Mouse (Mus musculus) stomach, postnatal 0 days (tissue): ENCODE results near the gene Gm6096. TPM values are rescaled to one million over a fixed set of nuclear protein-coding genes. Genes with fewer than 3 reads are reported as not detected.

Experiments
- ATAC-seq: fragments of 200-750 bp; cut with Nextera tagmentation; 2 replicates; pipeline ENCODE4 v1.8.0; 2017; ENCODE audit not compliant: low FRiP score, low TSS enrichment
- DNase-seq: peaks from one replicate; pipeline ENCODE4 v3.0.0-alpha.2; 2016; ENCODE audit warnings: low spot score
- H3K27ac ChIP-seq: fragments of 300-500 bp; sonication (generic); replicated peaks from 2 replicates; pipeline ENCODE4 v1.5.1; 2014; ENCODE audit warnings: mild to moderate bottlenecking, control low read depth
- H3K27me3 ChIP-seq: fragments of 300-500 bp; sonication (generic); 2 replicates; pipeline ENCODE4 v1.6.1; 2014; ENCODE audit warnings: low read length; ENCODE audit not compliant: control insufficient read depth, insufficient read depth
- H3K36me3 ChIP-seq: fragments of 300-500 bp; sonication (generic); 2 replicates; pipeline ENCODE4 v1.6.1; 2014; ENCODE audit warnings: low read length, mixed read lengths; ENCODE audit not compliant: control insufficient read depth, insufficient read depth
- H3K4me1 ChIP-seq: fragments of 300-500 bp; sonication (generic); replicated peaks from 2 replicates; pipeline ENCODE4 v1.6.1; 2014; ENCODE audit warnings: antibody characterized with exemption; ENCODE audit not compliant: control insufficient read depth, insufficient read depth
- H3K4me2 ChIP-seq: fragments of 300-500 bp; sonication (generic); replicated peaks from 2 replicates; pipeline ENCODE4 v1.6.1; 2014; ENCODE audit warnings: low read depth, mild to moderate bottlenecking, control low read depth, moderate library complexity
- H3K4me3 ChIP-seq: fragments of 300-500 bp; sonication (generic); 2 replicates; pipeline ENCODE4 v1.5.1; 2014; ENCODE audit warnings: low read depth, low read length, control low read depth
- H3K9ac ChIP-seq: fragments of 300-500 bp; sonication (generic); 2 replicates; pipeline ENCODE4 v1.6.1; 2014; ENCODE audit warnings: mild to moderate bottlenecking, low read length, control low read depth, mixed read lengths
- H3K9me3 ChIP-seq: fragments of 300-500 bp; sonication (generic); 2 replicates; pipeline ENCODE4 v1.6.1; 2016; ENCODE audit warnings: low read length; ENCODE audit not compliant: control insufficient read depth
- CTCF ChIP-seq: IDR thresholded peaks from 2 replicates; pipeline ENCODE4 v1.5.1; 2016; ENCODE audit warnings: antibody characterized with exemption, low read depth, mild to moderate bottlenecking, moderate library complexity
- EP300 ChIP-seq: optimal IDR thresholded peaks from 2 replicates; pipeline ENCODE3; 2016; ENCODE audit warnings: antibody characterized with exemption
- WGBS: fragments of 180-500 bp; shearing (Covaris S2); extraction: QIAGEN DNeasy Blood & Tissue Kit; methylation state at CpG from one replicate; pipeline ENCODE4 v1.1.7; 2014; 5-methylcytosine and 5-hydroxymethylcytosine counted together
- polyA plus RNA-seq: library from polyadenylated mRNA; unstranded; fragments of >200 nt; fragmentation: Nextera tagmentation; extraction: Ambion mirVana; gene quantifications from 2 replicates; pipeline ENCODE4 v1.2.1, GENCODE M21; 2015

Gene Gm6096
- polyA plus RNA-seq, 1 experiment from 2014 or later = not detected

- H3K27ac ChIP-seq = no peak overlapping the region
- TF ChIP-seq CTCF = no peak
- no peak for TF ChIP-seq EP300
- peaks cover 3% of the 10 kb centered on the region; the same call in 1 of the 2 replicates for H3K36me3 ChIP-seq
- ATAC-seq = no peak
- H3K4me2 ChIP-seq = no peak overlapping the region
- H3K9ac ChIP-seq = no peak overlapping the region
- H3K9me3 ChIP-seq = no peaks in the 10 kb centered on the region
- no peak overlapping the region for H3K4me3 ChIP-seq
- DNase-seq = no peak
- WGBS = 90% methylated on average over 3 of the region's 3 CpGs
- H3K27me3 ChIP-seq = no peaks in the 10 kb centered on the region
- no peaks in the 10 kb centered on the region for H3K4me1 ChIP-seq
Observed at GRCm38 (mm10) chr7:34276066-34276465, 25.2 kb downstream of the Gm6096 start.

GRCm38 (mm10) chr7:34277656-34278055, 26.8 kb downstream of the Gm6096 start:
- ATAC-seq = no peak
- H3K4me2 ChIP-seq = no peak overlapping the region
- no peak overlapping the region for H3K4me3 ChIP-seq
- no peaks in the 10 kb centered on the region for H3K9me3 ChIP-seq
- H3K27me3 ChIP-seq = no peaks in the 10 kb centered on the region
- DNase-seq = no peak
- H3K9ac ChIP-seq = no peak overlapping the region
- H3K36me3 ChIP-seq = peaks cover 3% of the 10 kb centered on the region; the same call in 1 of the 2 replicates
- no peaks in the 10 kb centered on the region for H3K4me1 ChIP-seq
- WGBS = 93% methylated on average over 2 of the region's 2 CpGs
- TF ChIP-seq CTCF = no peak
- TF ChIP-seq EP300 = no peak
- no peak overlapping the region for H3K27ac ChIP-seq

- Histone ChIP-seq H3K27me3 (no peaks in the 10 kb centered on the region), H3K36me3 (no peaks in the 10 kb centered on the region)
- TF ChIP-seq CTCF (no peak), EP300 (no peak)
Observed at GRCm38 (mm10) chr7:34290450-34291151, 39.8 kb downstream of the Gm6096 start.

GRCm38 (mm10) chr7:34291265-34291664, 40.4 kb downstream of the Gm6096 start:
- Histone ChIP-seq H3K4me3 (no peak overlapping the region), H3K9ac (no peak overlapping the region), H3K27me3 (no peaks in the 10 kb centered on the region), H3K4me1 (no peaks in the 10 kb centered on the region), H3K9me3 (no peaks in the 10 kb centered on the region), H3K36me3 (no peaks in the 10 kb centered on the region), H3K4me2 (no peak overlapping the region), H3K27ac (peak overlapping the region; percentile 37)
- no peak for DNase-seq
- ATAC-seq = peak; percentile 27; the same call in 1 of the 2 replicates
- TF ChIP-seq EP300 (no peak), CTCF (no peak)
- 44% methylated on average over 1 of the region's 1 CpGs for WGBS

More at GRCm38 (mm10) chr7:34290450-34291151, 39.8 kb downstream of the Gm6096 start:
- H3K27ac ChIP-seq = peak overlapping the region; percentile 37
- no peak overlapping the region for H3K9ac ChIP-seq
- H3K4me3 ChIP-seq = no peak overlapping the region
- ATAC-seq = peak; percentile 90
- H3K4me2 ChIP-seq = no peak overlapping the region
- no peaks in the 10 kb centered on the region for H3K9me3 ChIP-seq
- DNase-seq = peak; percentile 74
- H3K4me1 ChIP-seq = no peaks in the 10 kb centered on the region

- ATAC-seq (no peak), DNase-seq (no peak)
- no peaks in the 10 kb centered on the region for H3K9me3 ChIP-seq
- no peak overlapping the region for H3K27ac ChIP-seq
- H3K36me3 ChIP-seq = no peaks in the 10 kb centered on the region
- no peaks in the 10 kb centered on the region for H3K27me3 ChIP-seq
- no peak overlapping the region for H3K4me2 ChIP-seq
- TF ChIP-seq EP300 (no peak), CTCF (no peak)
- no peaks in the 10 kb centered on the region for H3K4me1 ChIP-seq
- WGBS = 76% methylated on average over 2 of the region's 2 CpGs
- no peak overlapping the region for H3K9ac ChIP-seq
- H3K4me3 ChIP-seq = no peak overlapping the region
Observed at GRCm38 (mm10) chr7:34292633-34293032, 41.8 kb downstream of the Gm6096 start.

- ATAC-seq = no peak
- WGBS = 71% methylated on average over 3 of the region's 3 CpGs
Observed at GRCm38 (mm10) chr7:34296124-34296523, 45.3 kb downstream of the Gm6096 start.

More at GRCm38 (mm10) chr7:34296124-34296523, 45.3 kb downstream of the Gm6096 start:
- no peak overlapping the region for H3K27ac ChIP-seq
- no peaks in the 10 kb centered on the region for H3K4me1 ChIP-seq
- no peaks in the 10 kb centered on the region for H3K36me3 ChIP-seq
- H3K27me3 ChIP-seq = no peaks in the 10 kb centered on the region
- H3K4me2 ChIP-seq = no peak overlapping the region
- H3K9me3 ChIP-seq = no peaks in the 10 kb centered on the region
- no peak overlapping the region for H3K4me3 ChIP-seq
- H3K9ac ChIP-seq = no peak overlapping the region
- DNase-seq = no peak
- TF ChIP-seq EP300 (no peak), CTCF (no peak)
